26 mouse cellular contexts compared by ENCODE assay signal in genomic region chr16:44976892-44977633, GRCm38 (mm10). TPM values are rescaled to one million over a fixed set of nuclear protein-coding genes. Genes with fewer than 3 reads are reported as not detected.
DNase-seq lines count a peak whose midpoint lies in the region; ATAC-seq and TF ChIP-seq lines count a peak whose summit lies in the region.
"Had no signal": no experiment of that assay in that cellular context is flagged by ENCODE, and none has a peak within 500 bp of the region (broad histone marks: within the 10 kb centered on the region; RNA-seq: fewer than 3 reads in every experiment).

No protein-coding gene starts in this region.

- no peaks in the 10 kb centered on the region for H3K4me1 ChIP-seq in forebrain, embryonic 13.5 days
- no peaks in the 10 kb centered on the region for H3K4me1 ChIP-seq in forebrain, embryonic 12.5 days
- H3K4me1 ChIP-seq in intestine, embryonic 16.5 days (ENCODE audit: control insufficient read depth, insufficient read depth, low read length) = no peaks in the 10 kb centered on the region
- H3K4me1 ChIP-seq in limb, embryonic 14.5 days (ENCODE audit: control insufficient read depth, insufficient read depth, low read length) = peaks cover 10% of the 10 kb centered on the region; the same call in 1 of the 2 replicates

- 45% methylated on average over 6 of the region's 6 CpGs for WGBS in forebrain, embryonic 13.5 days
- 37% methylated on average over 6 of the region's 6 CpGs for WGBS in forebrain, embryonic 12.5 days
- 42% methylated on average over 6 of the region's 6 CpGs for WGBS in intestine, embryonic 16.5 days
- WGBS in limb, embryonic 14.5 days = 21% methylated on average over 6 of the region's 6 CpGs

- no peaks in the 10 kb centered on the region for H3K36me3 ChIP-seq in forebrain, embryonic 13.5 days (ENCODE audit: poor library complexity, severe bottlenecking)
- no peaks in the 10 kb centered on the region for H3K36me3 ChIP-seq in forebrain, embryonic 12.5 days (replicated peaks)
- no peaks in the 10 kb centered on the region for H3K36me3 ChIP-seq in intestine, embryonic 16.5 days (ENCODE audit: control insufficient read depth, insufficient read depth, low read length)
- no peaks in the 10 kb centered on the region for H3K36me3 ChIP-seq in limb, embryonic 14.5 days (ENCODE audit: control insufficient read depth, insufficient read depth, low read length)

- TF ChIP-seq POLR2A in brain, embryonic 14.5 days (IDR thresholded peaks at IDR 0.05; ENCODE audit: borderline replicate concordance, extremely low read depth, insufficient read depth, insufficient read length, poor library complexity, severe bottlenecking) = no peak
- no peak for TF ChIP-seq POLR2A in limb, embryonic 14.5 days (IDR thresholded peaks at IDR 0.05; ENCODE audit: borderline replicate concordance, extremely low read depth, insufficient read depth, insufficient read length)

- TF ChIP-seq CTCF in brain, embryonic 14.5 days (IDR thresholded peaks at IDR 0.05; ENCODE audit: borderline replicate concordance, extremely low read depth, insufficient read depth, insufficient read length) = no peak

- H3K27me3 ChIP-seq in forebrain, embryonic 13.5 days = no peaks in the 10 kb centered on the region
- no peaks in the 10 kb centered on the region for H3K27me3 ChIP-seq in forebrain, embryonic 12.5 days
- H3K27me3 ChIP-seq in intestine, embryonic 16.5 days (replicated peaks; ENCODE audit: control insufficient read depth, insufficient read depth, low read length) = no peaks in the 10 kb centered on the region
- no peaks in the 10 kb centered on the region for H3K27me3 ChIP-seq in limb, embryonic 14.5 days (ENCODE audit: control insufficient read depth, insufficient read depth, low read length)

- no peaks in the 10 kb centered on the region for H3K9me3 ChIP-seq in forebrain, embryonic 13.5 days (replicated peaks)
- H3K9me3 ChIP-seq in forebrain, embryonic 12.5 days = no peaks in the 10 kb centered on the region
- H3K9me3 ChIP-seq in intestine, embryonic 16.5 days (ENCODE audit: control insufficient read depth, low read length) = no peaks in the 10 kb centered on the region
- H3K9me3 ChIP-seq in limb, embryonic 14.5 days (ENCODE audit: control insufficient read depth, low read length) = peaks cover 3% of the 10 kb centered on the region; the same call in 1 of the 2 replicates
- H3K9me3 ChIP-seq: megakaryocyte, embryonic 14.5 days had no signal

- no peak overlapping the region for H3K4me3 ChIP-seq in forebrain, embryonic 13.5 days
- H3K4me3 ChIP-seq in forebrain, embryonic 12.5 days (replicated peaks) = no peak overlapping the region
- no peak overlapping the region for H3K4me3 ChIP-seq in intestine, embryonic 16.5 days (ENCODE audit: low read length)
- no peak overlapping the region for H3K4me3 ChIP-seq in limb, embryonic 14.5 days (replicated peaks; ENCODE audit: low read length)
- H3K4me3 ChIP-seq: left cerebral cortex, adult 2 months; megakaryocyte, embryonic 14.5 days had no signal

- peak; percentile 43 for DNase-seq in brain, embryonic 14.5 days (ENCODE audit: low read depth)
- no peak for DNase-seq in limb, embryonic 14.5 days (ENCODE audit: low spot score)
- DNase-seq in kidney, adult 8-10 months = no peak
- no peak for DNase-seq in kidney, postnatal 36 days
- no peak for DNase-seq in yolk sac, embryonic 10.5 days (ENCODE audit: low spot score)
- DNase-seq: B cell, adult 2 months; cerebellum, adult 9-11 months; gastrocnemius, postnatal 14 days; heart, adult 18-20 months; heart, postnatal 4 days; kidney, adult 2 months; kidney, postnatal 25 days; layer of hippocampus, adult 9-11 months; left cerebral cortex, postnatal 4 days; right cerebral cortex, postnatal 14 days; spleen, adult 18-20 months had no signal

- H3K4me2 ChIP-seq in forebrain, embryonic 13.5 days = no peak overlapping the region
- H3K4me2 ChIP-seq in forebrain, embryonic 12.5 days = no peak overlapping the region
- H3K4me2 ChIP-seq in intestine, embryonic 16.5 days (ENCODE audit: low read depth, low read length) = no peak overlapping the region
- no peak overlapping the region for H3K4me2 ChIP-seq in limb, embryonic 14.5 days (replicated peaks; ENCODE audit: low read depth, low read length, severe bottlenecking)

- H3K27ac ChIP-seq in forebrain, embryonic 13.5 days = no peak overlapping the region
- no peak overlapping the region for H3K27ac ChIP-seq in forebrain, embryonic 12.5 days
- H3K27ac ChIP-seq in intestine, embryonic 16.5 days (ENCODE audit: low read length) = no peak overlapping the region
- H3K27ac ChIP-seq in limb, embryonic 14.5 days (replicated peaks; ENCODE audit: low read depth, low read length) = 0 out of 2 replicates have a peak overlapping the region, but pooled peaks have one; percentile 40
- H3K27ac ChIP-seq: left cerebral cortex, adult 2 months; liver, embryonic 14.5 days had no signal

- ATAC-seq in forebrain, embryonic 13.5 days = peak; percentile 45; the same call in 1 of the 2 replicates
- no peak for ATAC-seq in forebrain, embryonic 12.5 days (ENCODE audit: low FRiP score)
- ATAC-seq in intestine, embryonic 16.5 days = peak; percentile 74
- ATAC-seq in limb, embryonic 14.5 days (ENCODE audit: low FRiP score, low read depth) = peak; percentile 82
- ATAC-seq: hindbrain, embryonic 16.5 days; lung, postnatal 0 days had no signal

- no peak overlapping the region for H3K9ac ChIP-seq in forebrain, embryonic 13.5 days
- no peak overlapping the region for H3K9ac ChIP-seq in forebrain, embryonic 12.5 days
- H3K9ac ChIP-seq in intestine, embryonic 16.5 days (ENCODE audit: low read depth, low read length) = no peak overlapping the region
- H3K9ac ChIP-seq in limb, embryonic 14.5 days (ENCODE audit: low read depth, low read length, severe bottlenecking) = no peak overlapping the region
- H3K9ac ChIP-seq: liver, embryonic 14.5 days had no signal

RNA-seq across cellular contexts. Expression of gene Cd200r3, which starts 33.6 kb away (rescaled TPM):
- polyA plus RNA-seq in forebrain, embryonic 13.5 days (2015; fragmentation: Nextera tagmentation; extraction: Ambion mirVana) = not detected in 2 replicates
- not detected in 2 replicates for polyA plus RNA-seq in forebrain, embryonic 12.5 days (2016; fragmentation: Nextera tagmentation; extraction: Ambion mirVana)
- polyA plus RNA-seq in brain, embryonic 14.5 days (2012; rRNA removed) = 0.08 TPM in 1 of 2 replicates, not detected in the other
- polyA plus RNA-seq in intestine, embryonic 16.5 days (2015; fragmentation: Nextera tagmentation; extraction: Ambion mirVana) = 0.49 and 0.56 TPM in 2 replicates
- polyA plus RNA-seq in limb, embryonic 14.5 days (2012; rRNA removed) = 1.1 TPM in 2 replicates
- polyA plus RNA-seq in limb, embryonic 14.5 days (2014; fragmentation: Nextera tagmentation; extraction: Ambion mirVana) = 1.9 and 2.1 TPM in 2 replicates
- polyA plus RNA-seq: cortical plate, adult 2 months; midbrain, postnatal 0 days had no signal
